22 mouse cellular contexts compared by ENCODE assay signal in genomic region chr8:115151416-115151815, GRCm38 (mm10).
DNase-seq lines count a peak whose midpoint lies in the region; ATAC-seq lines count a peak whose summit lies in the region.
"Had no signal": no experiment of that assay in that cellular context is flagged by ENCODE, and none has a peak within 500 bp of the region (broad histone marks: within the 10 kb centered on the region; RNA-seq: fewer than 3 reads in every experiment).

No protein-coding gene starts in this region.

- H3K4me3 ChIP-seq in kidney, embryonic 15.5 days (replicated peaks): no peak overlapping the region
- H3K4me3 ChIP-seq in kidney, embryonic 16.5 days (ENCODE audit: low read length): no peak overlapping the region
- no peak overlapping the region for H3K4me3 ChIP-seq in midbrain, embryonic 14.5 days (replicated peaks; ENCODE audit: low read depth, low read length)
- H3K4me3 ChIP-seq in midbrain, embryonic 11.5 days (ENCODE audit: low read depth, low read length): no peak overlapping the region
- H3K4me3 ChIP-seq in neural tube, embryonic 13.5 days: no peak overlapping the region
- H3K4me3 ChIP-seq: forebrain, embryonic 12.5 days; heart, adult 2 months; left cerebral cortex, adult 2 months; stomach, embryonic 15.5 days had no signal

- no peaks in the 10 kb centered on the region for H3K9me3 ChIP-seq in kidney, embryonic 15.5 days (replicated peaks)
- H3K9me3 ChIP-seq in kidney, embryonic 16.5 days (ENCODE audit: low read length): no peaks in the 10 kb centered on the region
- no peaks in the 10 kb centered on the region for H3K9me3 ChIP-seq in midbrain, embryonic 14.5 days (ENCODE audit: control insufficient read depth, low read length)
- no peaks in the 10 kb centered on the region for H3K9me3 ChIP-seq in midbrain, embryonic 11.5 days (ENCODE audit: control insufficient read depth, low read length)
- H3K9me3 ChIP-seq in neural tube, embryonic 13.5 days: no peaks in the 10 kb centered on the region
- H3K9me3 ChIP-seq: forebrain, embryonic 12.5 days; stomach, embryonic 15.5 days had no signal

- H3K36me3 ChIP-seq in kidney, embryonic 15.5 days: no peaks in the 10 kb centered on the region
- H3K36me3 ChIP-seq in kidney, embryonic 16.5 days (ENCODE audit: insufficient read depth, low read length): no peaks in the 10 kb centered on the region
- H3K36me3 ChIP-seq in midbrain, embryonic 14.5 days (ENCODE audit: control insufficient read depth, insufficient read depth, low read length): no peaks in the 10 kb centered on the region
- H3K36me3 ChIP-seq in midbrain, embryonic 11.5 days (ENCODE audit: control insufficient read depth, insufficient read depth, low read length): no peaks in the 10 kb centered on the region
- no peaks in the 10 kb centered on the region for H3K36me3 ChIP-seq in neural tube, embryonic 13.5 days
- H3K36me3 ChIP-seq: forebrain, embryonic 12.5 days; stomach, embryonic 15.5 days had no signal

- peaks cover 14% of the 10 kb centered on the region; the same call in 1 of the 2 replicates for H3K27me3 ChIP-seq in kidney, embryonic 15.5 days
- H3K27me3 ChIP-seq in kidney, embryonic 16.5 days (ENCODE audit: insufficient read depth, low read length): no peaks in the 10 kb centered on the region; the same call in 1 of the 2 replicates
- 0 out of 2 replicates have a peak, but pooled peaks cover 2% of the 10 kb centered on the region for H3K27me3 ChIP-seq in midbrain, embryonic 14.5 days (ENCODE audit: control insufficient read depth, insufficient read depth, low read length)
- H3K27me3 ChIP-seq in midbrain, embryonic 11.5 days (ENCODE audit: control insufficient read depth, insufficient read depth, low read length): peaks cover under 1% of the 10 kb centered on the region; the same call in 1 of the 2 replicates
- H3K27me3 ChIP-seq in neural tube, embryonic 13.5 days: peaks cover 3% of the 10 kb centered on the region

- H3K9ac ChIP-seq in kidney, embryonic 15.5 days: no peak overlapping the region
- no peak overlapping the region for H3K9ac ChIP-seq in kidney, embryonic 16.5 days (replicated peaks; ENCODE audit: low read length)
- no peak overlapping the region for H3K9ac ChIP-seq in midbrain, embryonic 14.5 days (replicated peaks; ENCODE audit: low read length)
- no peak overlapping the region for H3K9ac ChIP-seq in midbrain, embryonic 11.5 days (ENCODE audit: low read length)
- 0 out of 2 replicates have a peak overlapping the region, but pooled peaks have one; percentile 31 for H3K9ac ChIP-seq in neural tube, embryonic 13.5 days
- H3K9ac ChIP-seq: forebrain, embryonic 12.5 days; stomach, embryonic 15.5 days had no signal

- 10% methylated on average over 6 of the region's 6 CpGs for WGBS in kidney, embryonic 15.5 days
- 6% methylated on average over 6 of the region's 6 CpGs for whole genome bisulfite sequencing in kidney, embryonic 16.5 days
- 7% methylated on average over 6 of the region's 6 CpGs for WGBS in midbrain, embryonic 14.5 days
- whole genome bisulfite sequencing in midbrain, embryonic 11.5 days: 19% methylated on average over 6 of the region's 6 CpGs
- 10% methylated on average over 6 of the region's 6 CpGs for WGBS in neural tube, embryonic 13.5 days

- H3K27ac ChIP-seq in kidney, embryonic 15.5 days: no peak overlapping the region
- no peak overlapping the region for H3K27ac ChIP-seq in kidney, embryonic 16.5 days (ENCODE audit: low read length)
- H3K27ac ChIP-seq in midbrain, embryonic 14.5 days (replicated peaks; ENCODE audit: low read depth, low read length): no peak overlapping the region
- no peak overlapping the region for H3K27ac ChIP-seq in midbrain, embryonic 11.5 days (ENCODE audit: low read depth, low read length)
- no peak overlapping the region for H3K27ac ChIP-seq in neural tube, embryonic 13.5 days (replicated peaks)
- H3K27ac ChIP-seq: forebrain, embryonic 12.5 days; heart, adult 2 months; left cerebral cortex, adult 2 months; macrophage; stomach, embryonic 15.5 days had no signal

- peak overlapping the region; percentile 19; the same call in 1 of the 2 replicates for H3K4me2 ChIP-seq in kidney, embryonic 15.5 days
- no peak overlapping the region for H3K4me2 ChIP-seq in kidney, embryonic 16.5 days (replicated peaks; ENCODE audit: low read depth, low read length)
- peak overlapping the region; percentile 34; the same call in 1 of the 2 replicates for H3K4me2 ChIP-seq in midbrain, embryonic 14.5 days (ENCODE audit: low read length)
- no peak overlapping the region for H3K4me2 ChIP-seq in midbrain, embryonic 11.5 days
- 0 out of 2 replicates have a peak overlapping the region, but pooled peaks have one; percentile 5 for H3K4me2 ChIP-seq in neural tube, embryonic 13.5 days
- H3K4me2 ChIP-seq: forebrain, embryonic 12.5 days; stomach, embryonic 15.5 days had no signal

- H3K4me1 ChIP-seq in kidney, embryonic 15.5 days: peaks cover 25% of the 10 kb centered on the region
- peaks cover 13% of the 10 kb centered on the region for H3K4me1 ChIP-seq in kidney, embryonic 16.5 days (ENCODE audit: insufficient read depth, low read length)
- H3K4me1 ChIP-seq in midbrain, embryonic 14.5 days (ENCODE audit: control insufficient read depth, insufficient read depth, low read length): peaks cover 26% of the 10 kb centered on the region
- peaks cover 4% of the 10 kb centered on the region for H3K4me1 ChIP-seq in midbrain, embryonic 11.5 days (ENCODE audit: control insufficient read depth, insufficient read depth, low read length)
- H3K4me1 ChIP-seq in neural tube, embryonic 13.5 days (replicated peaks): peaks cover 47% of the 10 kb centered on the region
- H3K4me1 ChIP-seq: stomach, embryonic 15.5 days had no signal

- DNase-seq in heart, adult 11 months: peak; percentile 33
- no peak for DNase-seq in heart, adult 9 months (ENCODE audit: low spot score in 2 of 2)
- DNase-seq in midbrain, embryonic 14.5 days: no peak
- no peak for DNase-seq in midbrain, embryonic 11.5 days (ENCODE audit: low spot score, missing footprints)
- DNase-seq: adrenal gland, postnatal 25 days; cerebellum, adult 11 months; cerebellum, postnatal 10 days; gastrocnemius, postnatal 10 days; heart, adult 2 months; kidney, adult 18-20 months; kidney, postnatal 36 days; left cerebral cortex, postnatal 4 days; right cerebral cortex, postnatal 25 days; thymus, adult 18-20 months; thymus, postnatal 4 days had no signal

- 0 out of 2 replicates have a peak, but pooled peaks have one; percentile 36 for ATAC-seq in kidney, embryonic 15.5 days (replicated peaks; ENCODE audit: low FRiP score)
- no peak for ATAC-seq in kidney, embryonic 16.5 days (ENCODE audit: low FRiP score, low TSS enrichment)
- ATAC-seq in midbrain, embryonic 14.5 days (ENCODE audit: low FRiP score, low TSS enrichment): no peak
- ATAC-seq in midbrain, embryonic 11.5 days (ENCODE audit: low FRiP score): no peak
- ATAC-seq in neural tube, embryonic 13.5 days (ENCODE audit: low read depth): no peak

Comparison
In these comparisons a context has a peak if more than half of its experiments do, and no peak if none do; other contexts are left out.
1. H3K4me2 ChIP-seq: peak in kidney, embryonic 15.5 days (single experiment), midbrain, embryonic 14.5 days (single experiment) and neural tube, embryonic 13.5 days (single experiment); none in kidney, embryonic 16.5 days (single experiment) and midbrain, embryonic 11.5 days (single experiment).